Mouse (Mus musculus) B cell, adult 67 days (primary cell): ENCODE measurements around the gene Mri1. TPM values are rescaled to one million over a fixed set of nuclear protein-coding genes. Genes with fewer than 3 reads are reported as not detected.

Source experiments
- total RNA-seq, 2 experiments: library from RNA; stranded (reverse); gene quantifications; 4 replicates each; pipeline ENCODE4 v1.2.4; 2023

Mri1 gene
- total RNA-seq = 10 to 100 TPM; 37.0 to 38.6 TPM

DNA sequence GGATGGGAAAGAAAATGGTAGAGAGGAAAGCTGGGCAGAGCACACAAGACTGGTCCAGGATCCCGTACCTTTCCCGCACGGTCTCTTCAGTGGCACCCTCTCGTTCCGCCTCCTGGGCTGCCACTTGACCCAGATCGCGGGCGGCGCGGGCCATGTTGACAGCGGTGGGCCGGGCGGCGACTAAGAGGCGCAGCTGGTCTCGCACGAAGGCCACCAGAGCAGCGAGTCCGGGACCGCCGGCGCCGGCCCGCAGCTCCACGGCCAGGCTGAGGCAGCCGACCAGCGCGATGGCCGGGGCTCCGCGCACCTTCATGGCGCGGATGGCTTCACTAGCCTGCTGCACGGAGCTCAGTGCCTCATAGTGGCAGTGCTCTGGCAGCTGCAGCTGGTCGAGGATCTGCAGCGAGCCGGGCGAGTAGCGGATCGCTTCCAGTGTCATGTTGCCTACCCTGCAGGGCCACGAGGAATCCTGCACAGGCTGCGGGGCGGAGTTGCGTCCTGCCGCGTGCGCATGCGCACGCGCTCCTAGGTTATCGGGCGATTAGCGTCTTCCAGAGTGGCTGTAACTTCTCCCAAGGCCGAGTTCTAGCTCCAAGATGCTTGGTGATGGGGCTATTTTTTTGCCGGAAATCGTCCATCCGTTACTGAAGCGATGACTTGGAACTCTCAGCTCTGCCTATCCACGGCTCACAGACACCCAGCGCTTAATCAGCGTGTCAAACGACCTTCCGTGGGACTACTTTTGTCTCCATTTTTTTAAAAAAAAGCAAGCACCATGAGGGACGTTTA, at the start of gene Mri1:
Gene Mri1, minus strand, starts transcription at position 505 of the 789 bp plus-strand sequence.

GRCm38 (mm10) chr8:84269950-84270773, 13.0 kb upstream of the Mri1 start, which contains the start of gene Ccdc130:
Ccdc130 (minus strand) TSS chr8:84270380.

GRCm38 (mm10) chr8:84249257-84250170, 7.6 kb downstream of the Mri1 start, which contains the start of gene D8Ertd738e:
D8Ertd738e (minus strand) TSS chr8:84249719.

GRCm38 (mm10) chr8:84236998-84237473, 20.1 kb downstream of the Mri1 start, which contains the start of gene Zswim4:
Zswim4 (minus strand) TSS chr8:84237055.

Other genes with a start within 250 kb of the Mri1 start
- gene 2210011C24Rik, start 245.2 kb downstream of the Mri1 start, total RNA-seq = not detected
- not detected for gene Palm3, start 235.9 kb downstream of the Mri1 start, total RNA-seq
- gene Il27ra, start 214.7 kb downstream of the Mri1 start, total RNA-seq = 100 to 1,000 TPM; 107 to 110 TPM
- not detected for gene Rln3, start 212.3 kb downstream of the Mri1 start, total RNA-seq
- 1 to 10 TPM; 3.3 to 5.1 TPM for gene Gm10643, start 192.2 kb downstream of the Mri1 start, total RNA-seq
- 10 to 100 TPM; 66.0 to 85.3 TPM for gene Rfx1, start 190.5 kb downstream of the Mri1 start, total RNA-seq
- 10 to 100 TPM; 53.6 to 55.6 TPM for gene Dcaf15, start 152.6 kb downstream of the Mri1 start, total RNA-seq
- under 1 TPM; 0.36 to 0.46 TPM for gene Podnl1, start 131.3 kb downstream of the Mri1 start, total RNA-seq
- 10 to 100 TPM; 33.4 to 38.3 TPM for gene Cc2d1a, start 109.4 kb downstream of the Mri1 start, total RNA-seq
- gene 4930432K21Rik, start 109.3 kb downstream of the Mri1 start, total RNA-seq = 1 to 10 TPM in 1 of 2 experiments, under 1 TPM in 1; 0.77 to 2.1 TPM
- not detected for gene Nanos3, start 72.1 kb downstream of the Mri1 start, total RNA-seq
- gene Zswim4, start 20.3 kb downstream of the Mri1 start, total RNA-seq = 10 to 100 TPM; 22.8 to 24.8 TPM
- gene D8Ertd738e, start 7.6 kb downstream of the Mri1 start, total RNA-seq = 100 to 1,000 TPM; 182 to 191 TPM
- gene Ccdc130, start 13.1 kb upstream of the Mri1 start, total RNA-seq = 10 to 100 TPM; 26.5 to 34.3 TPM
- gene Cacna1a, start 131.1 kb upstream of the Mri1 start, total RNA-seq = 1 to 10 TPM; 2.4 to 5.7 TPM